Mouse (Mus musculus) intestine, embryonic 15.5 days (tissue): ENCODE measurements around the gene Gm42742. TPM values are rescaled to one million over a fixed set of nuclear protein-coding genes. Genes with fewer than 3 reads are reported as not detected.

ENCODE experiments used
- ATAC-seq: fragments of 200-750 bp; cut with Nextera tagmentation; 2 replicates; pipeline ENCODE4 v1.8.0; 2017; ENCODE audit warnings: moderate TSS enrichment, moderate library complexity
- H3K27ac ChIP-seq: fragments of 300-500 bp; sonication (generic); 2 replicates; pipeline ENCODE4 v1.5.1; 2015; ENCODE audit warnings: mild to moderate bottlenecking, inconsistent platforms
- H3K27me3 ChIP-seq: fragments of 300-500 bp; sonication (generic); replicated peaks from 2 replicates; pipeline ENCODE4 v1.6.1; 2015; ENCODE audit warnings: inconsistent platforms
- H3K36me3 ChIP-seq: fragments of 300-500 bp; sonication (generic); 2 replicates; pipeline ENCODE4 v1.6.1; 2015; ENCODE audit warnings: inconsistent platforms
- H3K4me1 ChIP-seq: fragments of 300-500 bp; sonication (generic); replicated peaks from 2 replicates; pipeline ENCODE4 v1.6.1; 2015; ENCODE audit warnings: inconsistent platforms
- H3K4me2 ChIP-seq: fragments of 300-500 bp; sonication (generic); replicated peaks from 2 replicates; pipeline ENCODE4 v1.6.1; 2015; ENCODE audit warnings: mild to moderate bottlenecking, inconsistent platforms
- H3K4me3 ChIP-seq: fragments of 300-500 bp; sonication (generic); replicated peaks from 2 replicates; pipeline ENCODE4 v1.5.1; 2015; ENCODE audit warnings: inconsistent platforms
- H3K9ac ChIP-seq: fragments of 300-500 bp; sonication (generic); 2 replicates; pipeline ENCODE4 v1.6.1; 2015; ENCODE audit warnings: inconsistent platforms
- H3K9me3 ChIP-seq: fragments of 300-500 bp; sonication (generic); 2 replicates; pipeline ENCODE4 v1.6.1; 2016; ENCODE audit warnings: inconsistent platforms
- WGBS: fragments of 180-500 bp; shearing (Covaris S2); methylation state at CpG from one replicate; pipeline ENCODE4 v1.1.7; 2015; 5-methylcytosine and 5-hydroxymethylcytosine counted together
- polyA plus RNA-seq: library from polyadenylated mRNA; unstranded; fragments of >200 nt; fragmentation: Nextera tagmentation; extraction: Ambion mirVana; gene quantifications from 2 replicates; pipeline ENCODE4 v1.2.1, GENCODE M21; 2015

Gene Gm42742
- polyA plus RNA-seq, 1 experiment from 2014 or later: 51.1 TPM

DNA sequence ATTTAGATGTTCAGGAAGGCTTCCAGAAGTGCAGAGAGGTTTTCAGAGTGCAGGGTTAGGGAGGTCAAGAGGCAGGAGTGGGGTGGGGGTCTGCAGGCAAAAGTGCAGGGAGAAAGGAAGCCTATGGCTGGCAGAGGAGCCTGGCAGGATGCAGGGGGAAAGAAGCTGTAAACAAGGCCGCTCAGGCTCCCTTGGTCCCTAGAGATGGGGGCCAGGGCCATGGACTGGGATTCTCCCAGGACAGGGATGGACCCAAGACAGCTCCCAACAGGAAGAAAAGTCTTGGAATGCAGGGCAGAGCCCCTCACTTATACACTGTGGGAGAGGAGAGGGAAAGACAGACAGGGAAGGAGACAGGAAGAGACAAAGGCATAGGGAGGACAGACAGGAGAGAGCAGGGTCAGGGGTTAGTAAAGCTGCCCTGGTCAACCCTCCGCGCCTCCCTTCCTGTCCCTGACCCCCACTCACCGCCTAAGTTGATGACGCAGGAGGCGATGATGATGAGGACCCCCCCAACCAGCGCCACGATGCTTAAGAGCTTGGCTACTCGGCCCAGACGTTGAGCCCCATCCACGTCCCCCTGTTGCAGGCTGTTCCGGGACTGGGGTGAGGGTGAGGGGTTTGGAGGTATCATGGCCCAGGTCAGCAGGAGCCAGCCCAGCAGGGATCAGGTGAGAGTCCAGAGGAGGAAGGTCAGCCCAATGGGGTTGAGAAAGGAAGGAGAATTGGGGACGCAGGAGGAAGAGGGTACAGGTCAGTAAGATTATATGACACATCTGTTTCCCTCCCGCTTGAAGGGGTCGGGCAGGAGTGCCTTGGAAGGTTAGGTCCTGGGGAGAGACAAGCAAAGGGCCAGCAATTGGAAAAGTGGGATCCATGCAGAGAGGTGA, 2.2 kb downstream of the Gm42742 start:
- H3K4me3 ChIP-seq: no peak overlapping the region
- H3K27me3 ChIP-seq: no peaks in the 10 kb centered on the region
- 70% methylated on average over 15 of the region's 15 CpGs for WGBS
- ATAC-seq: no peak
- H3K4me2 ChIP-seq: peak overlapping the region; percentile 87
- H3K27ac ChIP-seq: peak overlapping the region; percentile 98
- peak overlapping the region; percentile 58 for H3K9ac ChIP-seq
- no peaks in the 10 kb centered on the region for H3K9me3 ChIP-seq
- H3K4me1 ChIP-seq: peaks cover 77% of the 10 kb centered on the region
- peaks cover 17% of the 10 kb centered on the region for H3K36me3 ChIP-seq

GRCm38 (mm10) chr7:127017950-127018345, 2.9 kb downstream of the Gm42742 start:
- H3K36me3 ChIP-seq: peaks cover 11% of the 10 kb centered on the region; the same call in 1 of the 2 replicates
- peak overlapping the region; percentile 98 for H3K27ac ChIP-seq
- peak overlapping the region; percentile 23 for H3K9ac ChIP-seq
- peak overlapping the region; percentile 87 for H3K4me2 ChIP-seq
- ATAC-seq: no peak
- H3K9me3 ChIP-seq: no peaks in the 10 kb centered on the region
- H3K4me3 ChIP-seq: 0 out of 2 replicates have a peak overlapping the region, but pooled peaks have one; percentile 1
- H3K4me1 ChIP-seq: peaks cover 74% of the 10 kb centered on the region
- no peaks in the 10 kb centered on the region for H3K27me3 ChIP-seq
- WGBS: 41% methylated on average over 6 of the region's 6 CpGs

GRCm38 (mm10) chr7:127016971-127017949, 3.6 kb downstream of the Gm42742 start, which contains the start of gene Pagr1a:
TSS of gene Pagr1a (minus strand) at chr7:127017352.
- no peaks in the 10 kb centered on the region for H3K9me3 ChIP-seq
- H3K36me3 ChIP-seq: peaks cover 9% of the 10 kb centered on the region; the same call in 1 of the 2 replicates
- peak within 1 kb of the TSS; percentile 98 for H3K27ac ChIP-seq
- H3K27me3 ChIP-seq: no peaks in the 10 kb centered on the region
- ATAC-seq: peak; percentile 83
- peak within 1 kb of the TSS; percentile 87 for H3K4me2 ChIP-seq
- peaks cover 68% of the 10 kb centered on the region for H3K4me1 ChIP-seq
- WGBS: 2% methylated on average over 39 of the region's 39 CpGs
- H3K4me3 ChIP-seq: peak within 1 kb of the TSS; percentile 68
- peak within 1 kb of the TSS; percentile 87 for H3K9ac ChIP-seq

GRCm38 (mm10) chr7:127016486-127016938, 4.4 kb downstream of the Gm42742 start:
- H3K4me2 ChIP-seq: peak overlapping the region; percentile 87
- peak overlapping the region; percentile 87 for H3K9ac ChIP-seq
- peaks cover 60% of the 10 kb centered on the region for H3K4me1 ChIP-seq
- no peaks in the 10 kb centered on the region for H3K27me3 ChIP-seq
- no peaks in the 10 kb centered on the region for H3K9me3 ChIP-seq
- H3K4me3 ChIP-seq: peak overlapping the region; percentile 68
- peak overlapping the region; percentile 98 for H3K27ac ChIP-seq
- WGBS: under 1% methylated on average over 22 of the region's 22 CpGs
- ATAC-seq: peak; percentile 65
- peaks cover 9% of the 10 kb centered on the region; the same call in 1 of the 2 replicates for H3K36me3 ChIP-seq

DNA sequence TGATC, 4.6 kb downstream of the Gm42742 start, which contains the start of gene Pagr1b:
Pagr1b (minus strand) TSS at position 4 of the 5 bp plus-strand sequence.
- Histone ChIP-seq H3K4me3 (peak within 1 kb of the TSS; percentile 68), H3K9me3 (no peaks in the 10 kb centered on the region), H3K27me3 (no peaks in the 10 kb centered on the region), H3K27ac (peak within 1 kb of the TSS; percentile 98), H3K36me3 (peaks cover 9% of the 10 kb centered on the region; the same call in 1 of the 2 replicates), H3K9ac (peak within 1 kb of the TSS; percentile 87), H3K4me1 (peaks cover 58% of the 10 kb centered on the region), H3K4me2 (peak within 1 kb of the TSS; percentile 87)
- no peak for ATAC-seq

DNA sequence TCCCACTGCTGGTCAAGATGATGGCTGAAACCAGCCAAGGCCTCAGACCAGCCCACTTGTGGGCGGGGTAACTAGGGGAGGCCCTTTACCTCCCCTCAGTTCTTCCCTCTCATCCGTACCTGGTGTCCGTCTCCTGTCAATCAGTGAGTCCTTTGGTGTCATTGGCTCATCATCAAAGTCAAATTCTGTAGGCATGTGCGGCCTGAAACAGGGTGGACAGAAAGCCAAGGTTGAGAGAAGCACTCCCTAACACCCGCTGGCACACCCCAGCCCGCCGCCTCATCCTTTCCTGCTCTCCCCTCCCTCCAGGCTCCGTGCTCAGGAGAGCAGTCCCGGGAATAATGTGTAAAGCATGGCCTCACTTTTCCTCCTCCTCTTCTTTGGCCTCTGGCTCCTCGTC, 4.8 kb downstream of the Gm42742 start:
- Histone ChIP-seq H3K4me2 (peak overlapping the region; percentile 87), H3K4me1 (peaks cover 56% of the 10 kb centered on the region)
- WGBS: 0% methylated on average over 10 of the region's 10 CpGs

GRCm38 (mm10) chr7:127014993-127015392, 5.9 kb downstream of the Gm42742 start:
- no peak for ATAC-seq
- Histone ChIP-seq H3K4me2 (peak overlapping the region; percentile 87), H3K36me3 (peaks cover 9% of the 10 kb centered on the region; the same call in 1 of the 2 replicates), H3K27ac (no peak overlapping the region), H3K4me1 (peaks cover 45% of the 10 kb centered on the region), H3K9me3 (no peaks in the 10 kb centered on the region), H3K9ac (0 out of 2 replicates have a peak overlapping the region, but pooled peaks have one; percentile 3), H3K4me3 (no peak overlapping the region), H3K27me3 (no peaks in the 10 kb centered on the region)
- 94% methylated on average over 12 of the region's 12 CpGs for WGBS

More for the DNA sequence above, 4.8 kb downstream of the Gm42742 start:
- peak; percentile 44 for ATAC-seq
- Histone ChIP-seq H3K4me3 (peak overlapping the region; percentile 68), H3K9ac (peak overlapping the region; percentile 87), H3K9me3 (no peaks in the 10 kb centered on the region), H3K27ac (peak overlapping the region; percentile 98), H3K36me3 (peaks cover 9% of the 10 kb centered on the region; the same call in 1 of the 2 replicates), H3K27me3 (no peaks in the 10 kb centered on the region)

- Histone ChIP-seq H3K4me2 (peak within 1 kb of the TSS; percentile 87), H3K27me3 (no peaks in the 10 kb centered on the region), H3K4me1 (peaks cover 42% of the 10 kb centered on the region), H3K4me3 (peak within 1 kb of the TSS; percentile 52), H3K9me3 (no peaks in the 10 kb centered on the region), H3K9ac (peak within 1 kb of the TSS; percentile 59), H3K36me3 (peaks cover 9% of the 10 kb centered on the region; the same call in 1 of the 2 replicates), H3K27ac (peak within 1 kb of the TSS; percentile 66; the same call in 1 of the 2 replicates)
- WGBS: 16% methylated on average over 11 of the region's 11 CpGs
- ATAC-seq: 0 out of 2 replicates have a peak, but pooled peaks have one; percentile 16
These were observed 6.6 kb downstream of the Gm42742 start, which contains the start of gene Mvp for GRCm38 (mm10) chr7:127014320-127014719. TSS of gene Mvp (minus strand) at chr7:127014621.

DNA sequence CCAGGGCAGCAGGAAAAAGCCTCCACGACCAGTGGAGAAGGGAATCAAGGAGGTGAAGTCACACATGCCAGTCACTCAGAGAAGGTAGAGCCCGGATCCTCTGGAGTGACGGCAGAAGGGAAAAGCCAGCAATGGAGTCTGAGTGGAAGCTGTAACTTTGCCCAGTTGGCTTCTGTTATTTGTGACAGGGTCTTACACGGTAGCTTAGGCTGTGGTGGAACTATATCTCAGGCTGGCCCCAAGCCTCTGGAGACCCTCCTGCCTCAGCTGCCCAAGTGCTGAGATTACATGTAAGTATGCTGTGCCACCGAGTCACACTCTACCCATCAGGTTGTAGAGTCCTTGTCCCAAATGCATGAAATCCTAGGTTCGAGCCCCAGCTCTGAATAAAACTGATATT, 7.5 kb downstream of the Gm42742 start:
- no peaks in the 10 kb centered on the region for H3K9me3 ChIP-seq
- no peak for ATAC-seq
- no peaks in the 10 kb centered on the region for H3K27me3 ChIP-seq
- peak overlapping the region; percentile 87 for H3K4me2 ChIP-seq
- no peak overlapping the region for H3K27ac ChIP-seq
- H3K4me1 ChIP-seq: peaks cover 41% of the 10 kb centered on the region
- H3K4me3 ChIP-seq: no peak overlapping the region
- 92% methylated on average over 6 of the region's 6 CpGs for WGBS
- peaks cover 9% of the 10 kb centered on the region; the same call in 1 of the 2 replicates for H3K36me3 ChIP-seq
- no peak overlapping the region for H3K9ac ChIP-seq

DNA sequence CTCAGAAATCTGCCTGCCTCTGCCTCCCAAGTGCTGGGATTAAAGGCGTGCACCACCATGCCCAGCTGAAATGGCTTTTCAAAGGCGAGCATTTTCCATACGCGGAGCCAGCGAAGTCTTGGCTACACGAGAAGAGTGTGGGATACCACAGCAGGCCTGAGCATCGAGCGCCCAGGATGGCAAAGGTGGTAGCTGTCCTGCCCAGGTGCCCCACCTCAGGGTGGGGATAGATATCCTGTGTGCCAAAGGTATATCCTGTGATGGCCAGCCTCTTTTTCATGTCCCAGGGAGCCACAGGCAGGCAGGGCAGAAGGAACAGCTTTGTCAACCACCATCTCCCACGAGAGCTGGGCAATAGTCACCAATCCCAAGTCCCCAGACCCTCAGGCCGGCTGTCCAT, 8.1 kb downstream of the Gm42742 start:
- no peak overlapping the region for H3K9ac ChIP-seq
- WGBS: 93% methylated on average over 10 of the region's 10 CpGs
- no peak overlapping the region for H3K4me3 ChIP-seq
- peaks cover 38% of the 10 kb centered on the region for H3K4me1 ChIP-seq
- H3K4me2 ChIP-seq: peak overlapping the region; percentile 87
- no peaks in the 10 kb centered on the region for H3K27me3 ChIP-seq
- H3K36me3 ChIP-seq: peaks cover 9% of the 10 kb centered on the region; the same call in 1 of the 2 replicates
- no peak for ATAC-seq
- H3K9me3 ChIP-seq: no peaks in the 10 kb centered on the region
- H3K27ac ChIP-seq: no peak overlapping the region

DNA sequence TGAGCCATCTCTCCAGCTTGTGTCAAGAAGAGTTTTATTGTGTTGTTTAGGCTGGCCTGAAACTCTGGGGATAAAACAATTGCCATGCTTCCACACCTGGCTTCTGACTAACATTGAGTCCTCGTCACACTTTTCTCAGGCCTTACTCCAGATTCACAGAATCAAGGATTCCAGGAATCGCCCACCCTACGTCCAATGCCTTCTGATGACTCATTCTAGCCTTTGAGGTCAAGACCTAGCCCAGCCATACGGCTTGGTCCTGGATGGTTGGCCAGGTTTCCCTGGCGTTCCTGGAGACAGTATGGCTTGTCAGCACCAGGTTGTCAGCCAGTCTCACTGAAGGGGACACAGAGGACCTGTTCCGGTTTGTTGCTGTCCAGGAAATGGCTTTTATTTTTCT, 8.5 kb downstream of the Gm42742 start:
- 87% methylated on average over 6 of the region's 6 CpGs for WGBS
- Histone ChIP-seq H3K9ac (no peak overlapping the region), H3K36me3 (peaks cover 9% of the 10 kb centered on the region; the same call in 1 of the 2 replicates), H3K4me1 (peaks cover 39% of the 10 kb centered on the region), H3K27ac (no peak overlapping the region), H3K4me2 (no peak overlapping the region), H3K9me3 (no peaks in the 10 kb centered on the region), H3K4me3 (no peak overlapping the region), H3K27me3 (no peaks in the 10 kb centered on the region)
- ATAC-seq: no peak

- H3K9ac ChIP-seq: no peak overlapping the region
- no peak overlapping the region for H3K4me3 ChIP-seq
- no peak overlapping the region; the same call in 1 of the 2 replicates for H3K4me2 ChIP-seq
- H3K27ac ChIP-seq: peak overlapping the region; percentile 7; the same call in 1 of the 2 replicates
- peaks cover 9% of the 10 kb centered on the region; the same call in 1 of the 2 replicates for H3K36me3 ChIP-seq
- no peaks in the 10 kb centered on the region for H3K9me3 ChIP-seq
- H3K27me3 ChIP-seq: no peaks in the 10 kb centered on the region
- ATAC-seq: no peak
- WGBS: 75% methylated on average over 2 of the region's 2 CpGs
- peaks cover 39% of the 10 kb centered on the region for H3K4me1 ChIP-seq
These were observed 9.2 kb downstream of the Gm42742 start for GRCm38 (mm10) chr7:127011717-127012116.
